Mouse (Mus musculus) kidney, adult 2 months (tissue): ENCODE data around the gene Glis3.

Experiments used
- CTCF ChIP-seq: fragments of 200-500 bp; conservative IDR thresholded peaks from 2 replicates; pipeline ENCODE4 v1.5.1; 2011; ENCODE audit warnings: low read depth, mild to moderate bottlenecking, control low read depth, low read length, moderate library complexity, mixed read lengths; ENCODE audit not compliant: insufficient read depth, insufficient read length
- POLR2A ChIP-seq: fragments of 200-500 bp; IDR thresholded peaks from one replicate; pipeline ENCODE4 v1.6.1; 2011; ENCODE audit warnings: low read depth, low read length, control low read depth

- TF ChIP-seq CTCF, result no peak
- no peak for TF ChIP-seq POLR2A
Measured at GRCm38 (mm10) chr19:28390920-28391319, 289.0 kb downstream of the Glis3 start.
